In genomic region chr14:118566809-118567208, GRCm38 (mm10) we compare ENCODE assay signal across 9 mouse cellular contexts.
DNase-seq lines count a peak whose midpoint lies in the region; ATAC-seq and TF ChIP-seq lines count a peak whose summit lies in the region.
"Had no signal": no experiment of that assay in that cellular context is flagged by ENCODE, and none has a peak within 500 bp of the region (broad histone marks: within the 10 kb centered on the region; RNA-seq: fewer than 3 reads in every experiment).

No protein-coding gene starts in this region.

- H3K4me3 ChIP-seq in lung, postnatal 0 days (ENCODE audit: low read depth, low read length): no peak overlapping the region
- no peak overlapping the region for H3K4me3 ChIP-seq in forebrain, embryonic 16.5 days (replicated peaks; ENCODE audit: low read length)
- H3K4me3 ChIP-seq in intestine, embryonic 16.5 days (ENCODE audit: low read length): no peak overlapping the region
- no peak overlapping the region for H3K4me3 ChIP-seq in stomach, embryonic 16.5 days (replicated peaks; ENCODE audit: low read length)
- H3K4me3 ChIP-seq: limb, embryonic 12.5 days had no signal

- no peaks in the 10 kb centered on the region for H3K9me3 ChIP-seq in lung, postnatal 0 days (ENCODE audit: low read length)
- no peaks in the 10 kb centered on the region for H3K9me3 ChIP-seq in forebrain, embryonic 16.5 days (ENCODE audit: control insufficient read depth, low read length)
- H3K9me3 ChIP-seq in intestine, embryonic 16.5 days (ENCODE audit: control insufficient read depth, low read length): no peaks in the 10 kb centered on the region
- no peaks in the 10 kb centered on the region for H3K9me3 ChIP-seq in stomach, embryonic 16.5 days (replicated peaks; ENCODE audit: control insufficient read depth, low read length)
- H3K9me3 ChIP-seq: limb, embryonic 12.5 days had no signal

- no peak for TF ChIP-seq CTCF in lung, postnatal 0 days (IDR thresholded peaks at IDR 0.05)

- peak overlapping the region; percentile 35; the same call in 1 of the 2 replicates for H3K4me2 ChIP-seq in lung, postnatal 0 days (replicated peaks; ENCODE audit: low read depth, low read length)
- peak overlapping the region; percentile 26; the same call in 1 of the 2 replicates for H3K4me2 ChIP-seq in forebrain, embryonic 16.5 days (ENCODE audit: low read length)
- peak overlapping the region; percentile 20; the same call in 1 of the 2 replicates for H3K4me2 ChIP-seq in intestine, embryonic 16.5 days (ENCODE audit: low read depth, low read length)
- H3K4me2 ChIP-seq in stomach, embryonic 16.5 days (ENCODE audit: low read depth, low read length): peak overlapping the region; percentile 30
- H3K4me2 ChIP-seq: limb, embryonic 12.5 days had no signal

- H3K9ac ChIP-seq in lung, postnatal 0 days (replicated peaks; ENCODE audit: low read depth): no peak overlapping the region
- no peak overlapping the region for H3K9ac ChIP-seq in forebrain, embryonic 16.5 days (replicated peaks; ENCODE audit: low read depth, low read length)
- H3K9ac ChIP-seq in intestine, embryonic 16.5 days (ENCODE audit: low read depth, low read length): no peak overlapping the region
- peak overlapping the region; percentile 42; the same call in 1 of the 2 replicates for H3K9ac ChIP-seq in stomach, embryonic 16.5 days (ENCODE audit: low read length)
- H3K9ac ChIP-seq: limb, embryonic 12.5 days had no signal

- 58% methylated on average over 5 of the region's 5 CpGs for WGBS in lung, postnatal 0 days
- WGBS in forebrain, embryonic 16.5 days: 58% methylated on average over 5 of the region's 5 CpGs
- WGBS in intestine, embryonic 16.5 days: 68% methylated on average over 5 of the region's 5 CpGs
- 58% methylated on average over 5 of the region's 5 CpGs for WGBS in stomach, embryonic 16.5 days

- no peaks in the 10 kb centered on the region for H3K36me3 ChIP-seq in lung, postnatal 0 days (ENCODE audit: insufficient read depth, low read length)
- H3K36me3 ChIP-seq in forebrain, embryonic 16.5 days (ENCODE audit: control insufficient read depth, insufficient read depth): no peaks in the 10 kb centered on the region
- no peaks in the 10 kb centered on the region for H3K36me3 ChIP-seq in intestine, embryonic 16.5 days (ENCODE audit: control insufficient read depth, insufficient read depth, low read length)
- H3K36me3 ChIP-seq in stomach, embryonic 16.5 days (ENCODE audit: control insufficient read depth, insufficient read depth, low read length): no peaks in the 10 kb centered on the region
- H3K36me3 ChIP-seq: limb, embryonic 12.5 days had no signal

- no peaks in the 10 kb centered on the region for H3K27me3 ChIP-seq in lung, postnatal 0 days (replicated peaks; ENCODE audit: insufficient read depth, low read length)
- H3K27me3 ChIP-seq in forebrain, embryonic 16.5 days (replicated peaks; ENCODE audit: control insufficient read depth, insufficient read depth, low read length): no peaks in the 10 kb centered on the region; the same call in 1 of the 2 replicates
- no peaks in the 10 kb centered on the region for H3K27me3 ChIP-seq in intestine, embryonic 16.5 days (replicated peaks; ENCODE audit: control insufficient read depth, insufficient read depth, low read length)
- no peaks in the 10 kb centered on the region for H3K27me3 ChIP-seq in stomach, embryonic 16.5 days (ENCODE audit: control insufficient read depth, insufficient read depth, low read length)

- no peak for DNase-seq in lung, postnatal 0 days (ENCODE audit: low spot score)
- no peak for DNase-seq in lung, postnatal 36 days
- no peak for DNase-seq in right cerebral cortex, adult 2 months (ENCODE audit: low spot score in 2 of 2)
- DNase-seq in layer of hippocampus, adult 11-12 months (ENCODE audit: low spot score): no peak
- DNase-seq: adrenal gland, postnatal 14 days had no signal

- H3K4me1 ChIP-seq in lung, postnatal 0 days (ENCODE audit: insufficient read depth, low read depth, low read length): peaks cover 4% of the 10 kb centered on the region; the same call in 1 of the 2 replicates
- peaks cover 10% of the 10 kb centered on the region for H3K4me1 ChIP-seq in forebrain, embryonic 16.5 days (replicated peaks; ENCODE audit: control insufficient read depth, insufficient read depth, low read length)
- 0 out of 2 replicates have a peak, but pooled peaks cover 4% of the 10 kb centered on the region for H3K4me1 ChIP-seq in intestine, embryonic 16.5 days (ENCODE audit: control insufficient read depth, insufficient read depth, low read length)
- peaks cover 10% of the 10 kb centered on the region for H3K4me1 ChIP-seq in stomach, embryonic 16.5 days (ENCODE audit: control insufficient read depth, insufficient read depth, low read length)

- no peak for TF ChIP-seq EP300 in lung, postnatal 0 days (IDR thresholded peaks at IDR 0.05)

- no peak overlapping the region for H3K27ac ChIP-seq in lung, postnatal 0 days (ENCODE audit: low read length)
- H3K27ac ChIP-seq in forebrain, embryonic 16.5 days (ENCODE audit: low read length): no peak overlapping the region
- no peak overlapping the region for H3K27ac ChIP-seq in intestine, embryonic 16.5 days (ENCODE audit: low read length)
- peak overlapping the region; percentile 86 for H3K27ac ChIP-seq in stomach, embryonic 16.5 days (ENCODE audit: low read length)
- H3K27ac ChIP-seq: limb, embryonic 12.5 days had no signal

- ATAC-seq in lung, postnatal 0 days: no peak
- peak; percentile 11; the same call in 1 of the 2 replicates for ATAC-seq in forebrain, embryonic 16.5 days
- ATAC-seq in intestine, embryonic 16.5 days: no peak
- no peak for ATAC-seq in stomach, embryonic 16.5 days (ENCODE audit: insufficient read depth, low FRiP score)
